Mouse (Mus musculus): Measurements from ENCODE around the gene Cga. TPM values are rescaled to one million over a fixed set of nuclear protein-coding genes. Genes with fewer than 3 reads are reported as not detected.
A peak's percentile ranks its signal among the peaks of the same experiment; 100 is the strongest.

Cga gene
- polyA plus RNA-seq, 1 experiment from 2014 or later = not detected

GRCm38 (mm10) chr4:34880921-34881650 lies 12.5 kb upstream of the Cga start:
- 87% methylated on average over 10 of the region's 10 CpGs for WGBS
- Histone ChIP-seq H3K9ac (no peak overlapping the region), H3K9me3 (no peaks in the 10 kb centered on the region), H3K27ac (no peak overlapping the region), H3K4me1 (peaks cover 10% of the 10 kb centered on the region), H3K4me3 (peak overlapping the region; percentile 94), H3K27me3 (no peaks in the 10 kb centered on the region), H3K4me2 (peak overlapping the region; percentile 68), H3K36me3 (peaks cover 15% of the 10 kb centered on the region)
- no peak for ATAC-seq (ENCODE audit: insufficient number of reproducible peaks, low FRiP score, low TSS enrichment, low read depth)

GRCm38 (mm10) chr4:34881851-34882250 lies 11.7 kb upstream of the Cga start:
- no peaks in the 10 kb centered on the region for H3K9me3 ChIP-seq
- peak overlapping the region; percentile 96; the same call in 1 of the 2 replicates for H3K27ac ChIP-seq
- peaks cover 10% of the 10 kb centered on the region for H3K4me1 ChIP-seq
- peak overlapping the region; percentile 94 for H3K4me3 ChIP-seq
- H3K36me3 ChIP-seq = peaks cover 10% of the 10 kb centered on the region
- no peaks in the 10 kb centered on the region for H3K27me3 ChIP-seq
- 13% methylated on average over 4 of the region's 4 CpGs for WGBS
- H3K4me2 ChIP-seq = peak overlapping the region; percentile 68
- ATAC-seq (ENCODE audit: insufficient number of reproducible peaks, low FRiP score, low TSS enrichment, low read depth) = no peak
- H3K9ac ChIP-seq = peak overlapping the region; percentile 99

- Histone ChIP-seq H3K4me3 (peak overlapping the region; percentile 94), H3K27me3 (no peaks in the 10 kb centered on the region), H3K4me2 (peak overlapping the region; percentile 68), H3K9ac (peak overlapping the region; percentile 99), H3K9me3 (no peaks in the 10 kb centered on the region), H3K27ac (peak overlapping the region; percentile 96), H3K4me1 (peaks cover 10% of the 10 kb centered on the region), H3K36me3 (peaks cover 8% of the 10 kb centered on the region; the same call in 1 of the 2 replicates)
- ATAC-seq (ENCODE audit: insufficient number of reproducible peaks, low FRiP score, low TSS enrichment, low read depth) = peak; percentile 50; the same call in 1 of the 2 replicates
- WGBS = under 1% methylated on average over 45 of the region's 58 CpGs
These were observed 11.2 kb upstream of the Cga start for GRCm38 (mm10) chr4:34882291-34882769.

- WGBS = under 1% methylated on average over 40 of the region's 44 CpGs
- peak; percentile 87 for ATAC-seq (ENCODE audit: insufficient number of reproducible peaks, low FRiP score, low TSS enrichment, low read depth)
- peaks cover 13% of the 10 kb centered on the region for H3K4me1 ChIP-seq
- H3K9ac ChIP-seq = peak within 1 kb of the TSS; percentile 99
- peaks cover 8% of the 10 kb centered on the region; the same call in 1 of the 2 replicates for H3K36me3 ChIP-seq
- peak within 1 kb of the TSS; percentile 94 for H3K4me3 ChIP-seq
- H3K9me3 ChIP-seq = no peaks in the 10 kb centered on the region
- no peaks in the 10 kb centered on the region for H3K27me3 ChIP-seq
- H3K27ac ChIP-seq = peak within 1 kb of the TSS; percentile 96
- H3K4me2 ChIP-seq = peak within 1 kb of the TSS; percentile 68
These were observed 10.8 kb upstream of the Cga start, which contains the start of gene Zfp292 for GRCm38 (mm10) chr4:34882818-34883217. TSS of gene Zfp292 (minus strand) at chr4:34882960.

GRCm38 (mm10) chr4:34883366-34884029 lies 10.1 kb upstream of the Cga start:
- Histone ChIP-seq H3K36me3 (peaks cover 5% of the 10 kb centered on the region; the same call in 1 of the 2 replicates), H3K9ac (peak overlapping the region; percentile 99), H3K27me3 (peaks cover 1% of the 10 kb centered on the region; the same call in 1 of the 2 replicates), H3K27ac (peak overlapping the region; percentile 96), H3K4me2 (peak overlapping the region; percentile 68), H3K9me3 (no peaks in the 10 kb centered on the region), H3K4me1 (peaks cover 13% of the 10 kb centered on the region), H3K4me3 (peak overlapping the region; percentile 94)
- no peak for ATAC-seq (ENCODE audit: insufficient number of reproducible peaks, low FRiP score, low TSS enrichment, low read depth)
- WGBS = 22% methylated on average over 16 of the region's 16 CpGs

GRCm38 (mm10) chr4:34885631-34886351 lies 7.8 kb upstream of the Cga start:
- ATAC-seq (ENCODE audit: insufficient number of reproducible peaks, low FRiP score, low TSS enrichment, low read depth) = no peak
- Histone ChIP-seq H3K9me3 (no peaks in the 10 kb centered on the region), H3K4me2 (peak overlapping the region; percentile 91), H3K4me1 (peaks cover 11% of the 10 kb centered on the region; the same call in 1 of the 2 replicates), H3K9ac (no peak overlapping the region), H3K4me3 (peak overlapping the region; percentile 73; the same call in 1 of the 2 replicates), H3K36me3 (no peaks in the 10 kb centered on the region), H3K27me3 (peaks cover 17% of the 10 kb centered on the region), H3K27ac (peak overlapping the region; percentile 86)
- 59% methylated on average over 9 of the region's 9 CpGs for WGBS

- H3K27me3 ChIP-seq = peaks cover 22% of the 10 kb centered on the region
- peaks cover 10% of the 10 kb centered on the region; the same call in 1 of the 2 replicates for H3K4me1 ChIP-seq
- 0% methylated on average over 47 of the region's 48 CpGs for WGBS
- ATAC-seq (ENCODE audit: insufficient number of reproducible peaks, low FRiP score, low TSS enrichment, low read depth) = peak; percentile 81
- H3K9me3 ChIP-seq = no peaks in the 10 kb centered on the region
- H3K9ac ChIP-seq = peak overlapping the region; percentile 73
- peak overlapping the region; percentile 91 for H3K4me2 ChIP-seq
- no peaks in the 10 kb centered on the region for H3K36me3 ChIP-seq
- peak overlapping the region; percentile 73 for H3K4me3 ChIP-seq
- peak overlapping the region; percentile 86 for H3K27ac ChIP-seq
These were observed 7.0 kb upstream of the Cga start for GRCm38 (mm10) chr4:34886490-34887111.

- ATAC-seq (ENCODE audit: insufficient number of reproducible peaks, low FRiP score, low TSS enrichment, low read depth) = no peak
- H3K9ac ChIP-seq = peak overlapping the region; percentile 73; the same call in 1 of the 2 replicates
- H3K9me3 ChIP-seq = no peaks in the 10 kb centered on the region
- H3K36me3 ChIP-seq = no peaks in the 10 kb centered on the region
- H3K4me2 ChIP-seq = peak overlapping the region; percentile 91
- H3K4me3 ChIP-seq = peak overlapping the region; percentile 73
- peaks cover 23% of the 10 kb centered on the region for H3K27me3 ChIP-seq
- 5% methylated on average over 7 of the region's 7 CpGs for WGBS
- peaks cover 7% of the 10 kb centered on the region; the same call in 1 of the 2 replicates for H3K4me1 ChIP-seq
- peak overlapping the region; percentile 86 for H3K27ac ChIP-seq
These were observed 6.3 kb upstream of the Cga start for GRCm38 (mm10) chr4:34887295-34887694.

GRCm38 (mm10) chr4:34889101-34889811 lies 4.3 kb upstream of the Cga start:
- Histone ChIP-seq H3K4me3 (no peak overlapping the region), H3K27ac (no peak overlapping the region), H3K4me2 (no peak overlapping the region), H3K27me3 (peaks cover 23% of the 10 kb centered on the region), H3K36me3 (no peaks in the 10 kb centered on the region), H3K9me3 (no peaks in the 10 kb centered on the region), H3K4me1 (0 out of 2 replicates have a peak, but pooled peaks cover 3% of the 10 kb centered on the region), H3K9ac (no peak overlapping the region)
- no peak for ATAC-seq (ENCODE audit: insufficient number of reproducible peaks, low FRiP score, low TSS enrichment, low read depth)
- 9% methylated on average over 15 of the region's 15 CpGs for WGBS

- Histone ChIP-seq H3K9me3 (no peaks in the 10 kb centered on the region), H3K36me3 (no peaks in the 10 kb centered on the region), H3K9ac (no peak overlapping the region), H3K27me3 (peaks cover 23% of the 10 kb centered on the region), H3K4me2 (no peak overlapping the region), H3K4me3 (no peak overlapping the region), H3K27ac (no peak overlapping the region), H3K4me1 (0 out of 2 replicates have a peak, but pooled peaks cover 3% of the 10 kb centered on the region)
- no peak for ATAC-seq (ENCODE audit: insufficient number of reproducible peaks, low FRiP score, low TSS enrichment, low read depth)
- 24% methylated on average over 2 of the region's 2 CpGs for WGBS
These were observed 3.8 kb upstream of the Cga start for GRCm38 (mm10) chr4:34889812-34890185.

Data from limb, embryonic 15.5 days (tissue).